Mouse (Mus musculus) liver, adult 2 months (tissue): Measurements from ENCODE around the gene Ano3.

Experiments
- CTCF ChIP-seq: fragments of 200-500 bp; IDR thresholded peaks from 2 replicates; pipeline ENCODE4 v1.5.1; 2011; ENCODE audit warnings: low read depth, low read length, control low read depth
- POLR2A ChIP-seq: fragments of 200-500 bp; IDR thresholded peaks from 2 replicates; pipeline ENCODE4 v1.6.1; 2011; ENCODE audit warnings: low read length, control low read depth; ENCODE audit not compliant: insufficient read depth; ENCODE audit errors: extremely low read depth

DNA sequence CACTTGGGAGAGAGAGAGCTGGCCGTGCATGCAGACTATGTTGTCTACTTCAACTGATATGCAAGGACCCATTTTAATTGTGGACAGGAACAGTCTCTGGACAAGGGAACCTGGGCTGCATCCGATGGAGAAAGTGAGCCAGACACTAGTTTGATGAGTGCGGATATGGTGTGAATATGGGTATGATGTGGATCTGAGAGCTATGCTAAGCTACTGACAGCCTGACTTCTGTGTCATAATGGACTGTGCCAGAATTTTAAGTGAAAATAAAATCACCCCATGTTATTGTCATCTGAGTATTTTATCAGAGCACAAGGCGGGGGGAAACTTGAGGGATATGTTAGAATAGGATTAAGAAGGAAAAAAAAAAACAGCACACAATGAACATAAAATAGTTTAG, 79.1 kb downstream of the Ano3 start:
- TF ChIP-seq POLR2A = no peak
- no peak for TF ChIP-seq CTCF
